Mouse (Mus musculus): Measurements from ENCODE around the gene Olfr1432.
"Not testable (repeated sequence)": the region's sequence is repeated elsewhere in the genome, so short reads cannot be mapped to it uniquely, and the experiment has no call there.

The Olfr1432 gene

DNA sequence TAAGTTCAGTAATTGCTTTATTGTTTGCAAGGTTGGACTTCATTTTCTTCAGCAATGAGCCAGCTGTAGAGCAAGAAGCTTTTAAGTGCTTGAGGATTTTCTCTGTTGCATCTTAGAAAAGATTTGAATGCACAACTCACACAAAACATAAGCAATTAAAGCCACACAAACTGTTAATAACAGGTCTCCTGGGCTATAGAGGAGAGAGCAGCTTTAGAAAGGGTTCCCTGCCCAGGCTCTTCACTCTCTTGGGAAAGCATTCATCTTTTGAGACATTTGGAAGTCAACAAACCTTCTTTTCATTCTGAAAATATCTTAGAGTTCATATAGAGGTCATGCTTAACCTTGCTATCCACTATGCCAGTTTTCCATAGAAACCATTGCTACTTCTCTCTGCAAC, at the start of gene Olfr1432:
Gene Olfr1432, minus strand, starts transcription at position 101 of the 400 bp plus-strand sequence.
- DNase-seq (ENCODE audit: low spot score in 2 of 2): not testable (repeated sequence)

DNA sequence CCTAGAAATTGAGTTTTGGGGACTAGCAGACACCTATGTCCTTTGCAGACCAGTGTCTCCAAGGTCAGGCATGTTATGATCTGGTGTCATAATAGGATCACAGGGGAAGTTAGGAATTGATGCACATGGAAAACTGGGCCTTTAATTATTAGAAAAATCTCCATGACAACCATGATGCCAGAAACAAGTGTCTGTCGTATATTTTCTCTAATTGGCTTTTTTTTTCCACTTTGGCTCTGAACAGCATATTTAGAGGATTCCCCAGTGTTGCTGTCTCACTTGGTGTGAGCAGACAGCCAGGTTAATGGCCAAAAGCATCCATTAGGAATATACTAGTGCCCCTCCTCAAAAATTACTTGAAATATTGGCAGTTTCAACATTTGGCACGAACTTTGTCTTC, 47.2 kb upstream of the Olfr1432 start, which contains the start of gene Olfr1434:
Gene Olfr1434, plus strand, starts transcription at position 301 of the 400 bp plus-strand sequence.
- DNase-seq (ENCODE audit: low spot score in 2 of 2): no peak

DNA sequence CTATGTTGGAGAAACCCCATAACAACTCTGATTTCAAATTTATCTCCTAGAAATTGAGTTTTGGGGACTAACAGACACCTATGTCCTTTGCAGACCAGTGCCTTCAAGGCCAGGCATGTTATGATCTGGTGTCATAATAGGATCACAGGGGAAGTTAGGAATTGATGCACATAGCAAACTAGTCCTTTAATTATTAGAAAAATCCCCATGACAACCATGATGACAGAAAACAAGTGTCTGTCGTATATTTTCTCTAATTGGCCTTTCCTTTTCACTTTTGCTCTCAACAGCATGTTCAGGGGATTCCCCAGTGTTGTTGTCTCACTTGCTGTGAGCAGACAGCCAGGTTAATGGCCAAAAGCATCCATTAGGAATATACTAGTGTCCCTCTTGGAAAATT, 28.3 kb upstream of the Olfr1432 start, which contains the start of gene Olfr235:
Gene Olfr235, plus strand, starts transcription at position 301 of the 400 bp plus-strand sequence.
- no peak for DNase-seq (ENCODE audit: low spot score in 2 of 2)

DNA sequence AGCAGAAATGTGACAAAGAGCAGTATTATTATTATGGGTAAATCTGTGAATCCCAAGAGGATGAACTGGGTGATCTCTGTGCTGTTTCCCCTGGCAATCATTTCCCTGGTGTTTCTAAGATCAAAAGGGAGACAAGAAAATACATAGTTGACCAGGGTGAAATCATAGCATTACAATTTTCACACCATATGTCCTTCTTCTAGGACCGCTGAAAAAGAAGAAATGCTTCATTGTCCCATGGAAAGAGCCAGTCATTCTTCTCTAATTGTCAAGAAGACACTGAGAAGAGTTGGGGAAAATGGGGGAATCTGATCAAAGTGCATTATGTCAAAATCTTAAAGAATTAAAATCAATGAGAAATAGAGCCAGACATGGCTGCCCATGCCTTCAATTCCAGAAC, 9.2 kb upstream of the Olfr1432 start, which contains the start of gene Olfr262:
Gene Olfr262, minus strand, starts transcription at position 101 of the 400 bp plus-strand sequence.
- DNase-seq (ENCODE audit: low spot score in 2 of 2): no peak

GRCm38 (mm10) chr19:12200334-12200733, 32.1 kb downstream of the Olfr1432 start, which contains the start of gene Olfr1431:
Gene Olfr1431 (plus strand): TSS chr19:12200634.
- DNase-seq (ENCODE audit: low spot score in 2 of 2): no peak

DNA sequence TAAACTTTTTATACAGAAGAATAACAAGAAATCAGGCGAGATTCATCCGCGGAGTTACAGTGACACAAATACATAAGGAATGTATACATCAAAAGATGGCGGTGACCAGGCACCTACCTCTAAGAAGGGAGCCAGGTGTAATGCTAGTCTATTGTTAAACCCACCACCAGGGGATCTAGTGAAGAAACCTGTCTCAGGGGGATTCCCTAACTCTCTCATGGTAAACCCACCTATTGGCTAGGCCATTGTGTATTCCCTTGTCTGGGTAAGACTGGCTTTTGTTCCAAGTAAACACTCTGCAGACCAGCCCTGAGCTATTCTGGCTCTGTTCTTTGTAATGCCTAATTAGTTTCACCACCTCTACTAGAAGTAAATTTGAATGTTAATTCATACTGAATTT, 33.3 kb downstream of the Olfr1432 start:
- not testable (repeated sequence) for DNase-seq (ENCODE audit: low spot score in 2 of 2)
